Mouse (Mus musculus) MN1 (cell line): ENCODE measurements around the gene BC024978.
"Not testable (repeated sequence)": the region's sequence is repeated elsewhere in the genome, so short reads cannot be mapped to it uniquely, and the experiment has no call there.

Experiments used
- DNase-seq: peaks from one replicate; pipeline ENCODE4 v3.0.0-alpha.2; 2016; ENCODE audit warnings: low spot score

Gene BC024978

GRCm38 (mm10) chr7:27224877-27225575 lies 29.4 kb downstream of the BC024978 start:
- DNase-seq: no peak

- no peak for DNase-seq
Measured at GRCm38 (mm10) chr7:27227276-27227675, 31.7 kb downstream of the BC024978 start.

- peak; percentile 37 for DNase-seq
Measured at GRCm38 (mm10) chr7:27227676-27228075, 32.1 kb downstream of the BC024978 start.

GRCm38 (mm10) chr7:27228281-27228821 lies 32.8 kb downstream of the BC024978 start, which contains the start of gene Itpkc:
TSS of gene Itpkc (minus strand) at chr7:27228661.
- DNase-seq: peak; percentile 94

- DNase-seq: no peak
Measured at GRCm38 (mm10) chr7:27228865-27229264, 33.3 kb downstream of the BC024978 start.

- no peak for DNase-seq
Measured at GRCm38 (mm10) chr7:27230781-27231180, 35.2 kb downstream of the BC024978 start.

GRCm38 (mm10) chr7:27231693-27232331 lies 36.2 kb downstream of the BC024978 start:
- DNase-seq: peak; percentile 90

- DNase-seq: peak; percentile 94
Measured at GRCm38 (mm10) chr7:27232781-27233281, 37.2 kb downstream of the BC024978 start, which contains the start of gene Coq8b. TSS of gene Coq8b (plus strand) at chr7:27233023.

- no peak for DNase-seq
Measured at GRCm38 (mm10) chr7:27233300-27233699, 37.7 kb downstream of the BC024978 start.

- DNase-seq: no peak
Measured at GRCm38 (mm10) chr7:27235726-27236125, 40.1 kb downstream of the BC024978 start.

GRCm38 (mm10) chr7:27237527-27237926 lies 41.9 kb downstream of the BC024978 start:
- DNase-seq: no peak

GRCm38 (mm10) chr7:27238568-27238967 lies 43.0 kb downstream of the BC024978 start:
- no peak for DNase-seq

- DNase-seq: no peak
Measured at GRCm38 (mm10) chr7:27243211-27243610, 47.6 kb downstream of the BC024978 start.

GRCm38 (mm10) chr7:27244088-27244487 lies 48.5 kb downstream of the BC024978 start:
- not testable (repeated sequence) for DNase-seq

GRCm38 (mm10) chr7:27249146-27249545 lies 53.6 kb downstream of the BC024978 start:
- no peak for DNase-seq

GRCm38 (mm10) chr7:27249928-27250327 lies 54.3 kb downstream of the BC024978 start:
- peak; percentile 32 for DNase-seq

GRCm38 (mm10) chr7:27251946-27252345 lies 56.4 kb downstream of the BC024978 start:
- DNase-seq: no peak

- peak; percentile 14 for DNase-seq
Measured at GRCm38 (mm10) chr7:27255721-27256120, 60.1 kb downstream of the BC024978 start.

- peak; percentile 85 for DNase-seq
Measured at GRCm38 (mm10) chr7:27257046-27257851, 61.7 kb downstream of the BC024978 start.

GRCm38 (mm10) chr7:27257852-27258204 lies 62.2 kb downstream of the BC024978 start:
- DNase-seq: no peak

- peak; percentile 91 for DNase-seq
Measured at GRCm38 (mm10) chr7:27258205-27258899, 62.8 kb downstream of the BC024978 start, which contains the start of gene Numbl. TSS of gene Numbl (plus strand) at chr7:27258433.
